Mouse (Mus musculus): ENCODE measurements around the gene Rhox3g. TPM values are rescaled to one million over a fixed set of nuclear protein-coding genes. Genes with fewer than 3 reads are reported as not detected.
"Not testable (repeated sequence)": the region's sequence is repeated elsewhere in the genome, so short reads cannot be mapped to it uniquely, and the experiment has no call there.

Rhox3g gene
- not detected in 2 replicates for polyA plus RNA-seq (2015; fragmentation: Nextera tagmentation; extraction: Ambion mirVana)

- not testable (repeated sequence) for H3K27ac ChIP-seq; H3K27me3 ChIP-seq; H3K4me1 ChIP-seq; H3K9ac ChIP-seq; ATAC-seq (ENCODE audit: insufficient number of reproducible peaks, low FRiP score, low TSS enrichment, low read depth); H3K4me2 ChIP-seq; H3K36me3 ChIP-seq; H3K9me3 ChIP-seq; H3K4me3 ChIP-seq
- 77% methylated on average over 2 of the region's 2 CpGs for WGBS
Measured at GRCm38 (mm10) chrX:37628512-37628911, at the start of gene Rhox3g. Gene Rhox3g, minus strand, starts transcription at chrX:37628612.

- not testable (repeated sequence) for H3K9me3 ChIP-seq; H3K36me3 ChIP-seq; H3K4me1 ChIP-seq; ATAC-seq (ENCODE audit: insufficient number of reproducible peaks, low FRiP score, low TSS enrichment, low read depth); H3K27me3 ChIP-seq; H3K4me3 ChIP-seq; H3K4me2 ChIP-seq; H3K27ac ChIP-seq; H3K9ac ChIP-seq
- 86% methylated on average over 8 of the region's 8 CpGs for WGBS
Measured at GRCm38 (mm10) chrX:37673177-37673576, 44.8 kb upstream of the Rhox3g start, which contains the start of gene Rhox2h. Gene Rhox2h, minus strand, starts transcription at chrX:37673277.

GRCm38 (mm10) chrX:37668664-37669063, 40.3 kb upstream of the Rhox3g start, which contains the start of gene Rhox3h:
Gene Rhox3h, minus strand, starts transcription at chrX:37668764.
- not testable (repeated sequence) for H3K4me2 ChIP-seq; H3K27ac ChIP-seq; H3K27me3 ChIP-seq; ATAC-seq (ENCODE audit: insufficient number of reproducible peaks, low FRiP score, low TSS enrichment, low read depth); H3K4me3 ChIP-seq; H3K4me1 ChIP-seq; H3K9ac ChIP-seq; H3K36me3 ChIP-seq; H3K9me3 ChIP-seq
- 100% methylated on average over 1 of the region's 3 CpGs for WGBS

GRCm38 (mm10) chrX:37651227-37651626, 22.8 kb upstream of the Rhox3g start, which contains the start of gene Rhox4g:
Gene Rhox4g, minus strand, starts transcription at chrX:37651327.
- not testable (repeated sequence) for H3K27me3 ChIP-seq; H3K4me1 ChIP-seq; H3K9ac ChIP-seq; H3K4me3 ChIP-seq; ATAC-seq (ENCODE audit: insufficient number of reproducible peaks, low FRiP score, low TSS enrichment, low read depth); H3K9me3 ChIP-seq; H3K36me3 ChIP-seq; H3K27ac ChIP-seq; H3K4me2 ChIP-seq
- 93% methylated on average over 19 of the region's 20 CpGs for WGBS

GRCm38 (mm10) chrX:37643370-37643769, 15.0 kb upstream of the Rhox3g start, which contains the start of gene Rhox2g:
Gene Rhox2g, minus strand, starts transcription at chrX:37643470.
- H3K9me3 ChIP-seq; H3K4me3 ChIP-seq; H3K36me3 ChIP-seq; ATAC-seq (ENCODE audit: insufficient number of reproducible peaks, low FRiP score, low TSS enrichment, low read depth); H3K27me3 ChIP-seq; H3K4me2 ChIP-seq; H3K9ac ChIP-seq; H3K4me1 ChIP-seq; H3K27ac ChIP-seq: not testable (repeated sequence)
- WGBS = 86% methylated on average over 6 of the region's 6 CpGs

- 91% methylated on average over 18 of the region's 19 CpGs for WGBS
- not testable (repeated sequence) for ATAC-seq (ENCODE audit: insufficient number of reproducible peaks, low FRiP score, low TSS enrichment, low read depth)
Measured at GRCm38 (mm10) chrX:37607604-37608003, 20.8 kb downstream of the Rhox3g start, which contains the start of gene Rhox4f. Gene Rhox4f, minus strand, starts transcription at chrX:37607704.

GRCm38 (mm10) chrX:37580692-37581091, 47.7 kb downstream of the Rhox3g start, which contains the start of gene Rhox3f:
Gene Rhox3f, plus strand, starts transcription at chrX:37580992.
- not testable (repeated sequence) for H3K9me3 ChIP-seq; H3K4me1 ChIP-seq; H3K4me2 ChIP-seq; ATAC-seq (ENCODE audit: insufficient number of reproducible peaks, low FRiP score, low TSS enrichment, low read depth); H3K36me3 ChIP-seq; H3K9ac ChIP-seq; H3K27ac ChIP-seq; H3K27me3 ChIP-seq; H3K4me3 ChIP-seq

More at GRCm38 (mm10) chrX:37607604-37608003, 20.8 kb downstream of the Rhox3g start, which contains the start of gene Rhox4f:
- H3K27ac ChIP-seq, H3K4me2 ChIP-seq, H3K4me1 ChIP-seq, H3K36me3 ChIP-seq, H3K9me3 ChIP-seq, H3K4me3 ChIP-seq, H3K27me3 ChIP-seq, H3K9ac ChIP-seq: not testable (repeated sequence)

Other genes with a start within 250 kb of the Rhox3g start
- not detected in 2 replicates for gene Rhox3a2, start 248.6 kb downstream of the Rhox3g start, polyA plus RNA-seq (2015; fragmentation: Nextera tagmentation; extraction: Ambion mirVana)
- gene Rhox4a2, start 237.8 kb downstream of the Rhox3g start, polyA plus RNA-seq (2015; fragmentation: Nextera tagmentation; extraction: Ambion mirVana) = 0.36 and 0.70 TPM in 2 replicates
- not detected in 2 replicates for gene Rhox2b, start 216.5 kb downstream of the Rhox3g start, polyA plus RNA-seq (2015; fragmentation: Nextera tagmentation; extraction: Ambion mirVana)
- gene Rhox4b, start 196.1 kb downstream of the Rhox3g start, polyA plus RNA-seq (2015; fragmentation: Nextera tagmentation; extraction: Ambion mirVana) = 0.26 and 0.65 TPM in 2 replicates
- not detected in 2 replicates for gene Rhox2c, start 174.9 kb downstream of the Rhox3g start, polyA plus RNA-seq (2015; fragmentation: Nextera tagmentation; extraction: Ambion mirVana)
- not detected in 2 replicates for gene Rhox3c, start 170.0 kb downstream of the Rhox3g start, polyA plus RNA-seq (2015; fragmentation: Nextera tagmentation; extraction: Ambion mirVana)
- gene Rhox4c, start 148.3 kb downstream of the Rhox3g start, polyA plus RNA-seq (2015; fragmentation: Nextera tagmentation; extraction: Ambion mirVana) = not detected in 2 replicates
- gene Rhox2d, start 135.2 kb downstream of the Rhox3g start, polyA plus RNA-seq (2015; fragmentation: Nextera tagmentation; extraction: Ambion mirVana) = not detected in 2 replicates
- not detected in 2 replicates for gene Rhox4d, start 114.3 kb downstream of the Rhox3g start, polyA plus RNA-seq (2015; fragmentation: Nextera tagmentation; extraction: Ambion mirVana)
- not detected in 2 replicates for gene Rhox2e, start 98.2 kb downstream of the Rhox3g start, polyA plus RNA-seq (2015; fragmentation: Nextera tagmentation; extraction: Ambion mirVana)
- not detected in 2 replicates for gene Rhox3e, start 86.6 kb downstream of the Rhox3g start, polyA plus RNA-seq (2015; fragmentation: Nextera tagmentation; extraction: Ambion mirVana)
- not detected in 2 replicates for gene Rhox4e, start 71.2 kb downstream of the Rhox3g start, polyA plus RNA-seq (2015; fragmentation: Nextera tagmentation; extraction: Ambion mirVana)
- not detected in 2 replicates for gene Rhox2f, start 57.2 kb downstream of the Rhox3g start, polyA plus RNA-seq (2015; fragmentation: Nextera tagmentation; extraction: Ambion mirVana)
- not detected in 2 replicates for gene Rhox3f, start 47.6 kb downstream of the Rhox3g start, polyA plus RNA-seq (2015; fragmentation: Nextera tagmentation; extraction: Ambion mirVana)
- not detected in 2 replicates for gene Rhox4f, start 20.9 kb downstream of the Rhox3g start, polyA plus RNA-seq (2015; fragmentation: Nextera tagmentation; extraction: Ambion mirVana)
- not detected in 2 replicates for gene Rhox2g, start 14.9 kb upstream of the Rhox3g start, polyA plus RNA-seq (2015; fragmentation: Nextera tagmentation; extraction: Ambion mirVana)
- not detected in 2 replicates for gene Rhox4g, start 22.7 kb upstream of the Rhox3g start, polyA plus RNA-seq (2015; fragmentation: Nextera tagmentation; extraction: Ambion mirVana)
- gene Rhox3h, start 40.2 kb upstream of the Rhox3g start, polyA plus RNA-seq (2015; fragmentation: Nextera tagmentation; extraction: Ambion mirVana) = not detected in 2 replicates
- gene Rhox2h, start 44.7 kb upstream of the Rhox3g start, polyA plus RNA-seq (2015; fragmentation: Nextera tagmentation; extraction: Ambion mirVana) = not detected in 2 replicates
- 0.35 and 0.40 TPM in 2 replicates for gene Rhox5, start 176.2 kb upstream of the Rhox3g start, polyA plus RNA-seq (2015; fragmentation: Nextera tagmentation; extraction: Ambion mirVana)
- 0.41 and 0.78 TPM in 2 replicates for gene Rhox6, start 198.3 kb upstream of the Rhox3g start, polyA plus RNA-seq (2015; fragmentation: Nextera tagmentation; extraction: Ambion mirVana)
- not detected in 2 replicates for gene Rhox7a, start 203.1 kb upstream of the Rhox3g start, polyA plus RNA-seq (2015; fragmentation: Nextera tagmentation; extraction: Ambion mirVana)